Mouse (Mus musculus): ENCODE results near the gene Ptpro.

The Ptpro gene

GRCm38 (mm10) chr6:137252194-137252886, at the start of gene Ptpro:
Ptpro (plus strand) TSS chr6:137252319.
- in situ Hi-C loops (cut with MboI, MseI) = no loop called here

GRCm38 (mm10) chr6:137202661-137203060, 49.5 kb upstream of the Ptpro start:
- in situ Hi-C loops (cut with MboI, MseI) = no loop called here

GRCm38 (mm10) chr6:137205662-137206400, 46.3 kb upstream of the Ptpro start:
- in situ Hi-C loops (cut with MboI, MseI) = no loop called here

GRCm38 (mm10) chr6:137207126-137207525, 45.0 kb upstream of the Ptpro start:
- in situ Hi-C loops (cut with MboI, MseI) = no loop called here

GRCm38 (mm10) chr6:137209992-137210391, 42.1 kb upstream of the Ptpro start:
- in situ Hi-C loops (cut with MboI, MseI) = no loop called here

- in situ Hi-C loops (cut with MboI, MseI) = no loop called here
These were observed 41.1 kb upstream of the Ptpro start for GRCm38 (mm10) chr6:137210991-137211390.

- in situ Hi-C loops (cut with MboI, MseI) = no loop called here
These were observed 40.7 kb upstream of the Ptpro start for GRCm38 (mm10) chr6:137211441-137211840.

- in situ Hi-C loops (cut with MboI, MseI) = no loop called here
These were observed 34.2 kb upstream of the Ptpro start for GRCm38 (mm10) chr6:137217841-137218463.

- in situ Hi-C loops (cut with MboI, MseI) = no loop called here
These were observed 746 bp downstream of the Ptpro start for GRCm38 (mm10) chr6:137252887-137253242.

- in situ Hi-C loops (cut with MboI, MseI) = no loop called here
These were observed 1.3 kb downstream of the Ptpro start for GRCm38 (mm10) chr6:137253415-137253814.

- in situ Hi-C loops (cut with MboI, MseI) = no loop called here
These were observed 8.9 kb downstream of the Ptpro start for GRCm38 (mm10) chr6:137261033-137261432.

- in situ Hi-C loops (cut with MboI, MseI) = no loop called here
These were observed 10.0 kb downstream of the Ptpro start for GRCm38 (mm10) chr6:137262087-137262486.

GRCm38 (mm10) chr6:137268019-137268418, 15.9 kb downstream of the Ptpro start:
- in situ Hi-C loops (cut with MboI, MseI) = no loop called here

- in situ Hi-C loops (cut with MboI, MseI) = no loop called here
These were observed 16.5 kb downstream of the Ptpro start for GRCm38 (mm10) chr6:137268592-137268991.

- in situ Hi-C loops (cut with MboI, MseI) = no loop called here
These were observed 20.4 kb downstream of the Ptpro start for GRCm38 (mm10) chr6:137272513-137272912.

GRCm38 (mm10) chr6:137277587-137277994, 25.5 kb downstream of the Ptpro start:
- in situ Hi-C loops (cut with MboI, MseI) = no loop called here

- in situ Hi-C loops (cut with MboI, MseI) = no loop called here
These were observed 27.5 kb downstream of the Ptpro start for GRCm38 (mm10) chr6:137279576-137279975.

- in situ Hi-C loops (cut with MboI, MseI) = no loop called here
These were observed 29.5 kb downstream of the Ptpro start for GRCm38 (mm10) chr6:137281541-137282049.

GRCm38 (mm10) chr6:137282050-137282449, 29.9 kb downstream of the Ptpro start:
- in situ Hi-C loops (cut with MboI, MseI) = no loop called here

GRCm38 (mm10) chr6:137286376-137286775, 34.3 kb downstream of the Ptpro start:
- in situ Hi-C loops (cut with MboI, MseI) = no loop called here

- in situ Hi-C loops (cut with MboI, MseI) = no loop called here
These were observed 35.7 kb downstream of the Ptpro start for GRCm38 (mm10) chr6:137287788-137288187.

GRCm38 (mm10) chr6:137288264-137288663, 36.1 kb downstream of the Ptpro start:
- in situ Hi-C loops (cut with MboI, MseI) = no loop called here

GRCm38 (mm10) chr6:137292421-137292820, 40.3 kb downstream of the Ptpro start:
- in situ Hi-C loops (cut with MboI, MseI) = no loop called here

Measured in T-helper 2 cell (primary cell).